Mouse (Mus musculus): ENCODE measurements around the gene Slc35f6.

Slc35f6 gene

GRCm38 (mm10) chr5:30647815-30648560 is at the start of gene Slc35f6:
TSS of gene Slc35f6 (plus strand) at chr5:30647933.
- DNase-seq, result peak; percentile 93

GRCm38 (mm10) chr5:30601397-30601796 is 46.3 kb upstream of the Slc35f6 start:
- DNase-seq, result no peak

- DNase-seq, result no peak
Observed at GRCm38 (mm10) chr5:30603255-30603654, 44.5 kb upstream of the Slc35f6 start.

GRCm38 (mm10) chr5:30603926-30604325 is 43.8 kb upstream of the Slc35f6 start:
- no peak for DNase-seq

GRCm38 (mm10) chr5:30604769-30605188 is 43.0 kb upstream of the Slc35f6 start:
- no peak for DNase-seq

GRCm38 (mm10) chr5:30605649-30606048 is 42.1 kb upstream of the Slc35f6 start:
- no peak for DNase-seq

GRCm38 (mm10) chr5:30606424-30607073 is 41.2 kb upstream of the Slc35f6 start:
- DNase-seq, result no peak

- DNase-seq, result no peak
Observed at GRCm38 (mm10) chr5:30609094-30609493, 38.6 kb upstream of the Slc35f6 start.

- DNase-seq, result no peak
Observed at GRCm38 (mm10) chr5:30609918-30610645, 37.7 kb upstream of the Slc35f6 start.

- DNase-seq, result no peak
Observed at GRCm38 (mm10) chr5:30611091-30611490, 36.6 kb upstream of the Slc35f6 start.

GRCm38 (mm10) chr5:30611689-30612088 is 36.0 kb upstream of the Slc35f6 start:
- no peak for DNase-seq

- no peak for DNase-seq
Observed at GRCm38 (mm10) chr5:30612575-30612974, 35.2 kb upstream of the Slc35f6 start.

- DNase-seq, result no peak
Observed at GRCm38 (mm10) chr5:30613242-30613641, 34.5 kb upstream of the Slc35f6 start.

- DNase-seq, result no peak
Observed at GRCm38 (mm10) chr5:30614221-30614620, 33.5 kb upstream of the Slc35f6 start.

- no peak for DNase-seq
Observed at GRCm38 (mm10) chr5:30615416-30615815, 32.3 kb upstream of the Slc35f6 start.

- no peak for DNase-seq
Observed at GRCm38 (mm10) chr5:30615819-30616218, 31.9 kb upstream of the Slc35f6 start.

- no peak for DNase-seq
Observed at GRCm38 (mm10) chr5:30616644-30617043, 31.1 kb upstream of the Slc35f6 start.

- no peak for DNase-seq
Observed at GRCm38 (mm10) chr5:30617357-30617756, 30.4 kb upstream of the Slc35f6 start.

GRCm38 (mm10) chr5:30617851-30618250 is 29.9 kb upstream of the Slc35f6 start:
- DNase-seq, result no peak

GRCm38 (mm10) chr5:30618376-30619003 is 29.2 kb upstream of the Slc35f6 start:
- DNase-seq, result no peak

- DNase-seq, result no peak
Observed at GRCm38 (mm10) chr5:30619211-30619610, 28.5 kb upstream of the Slc35f6 start.

GRCm38 (mm10) chr5:30620567-30620966 is 27.2 kb upstream of the Slc35f6 start:
- DNase-seq, result no peak

GRCm38 (mm10) chr5:30621211-30621790 is 26.4 kb upstream of the Slc35f6 start:
- no peak for DNase-seq

Data from embryo, embryonic 11 days (tissue).